Mouse (Mus musculus) CH12.LX (cell line): ENCODE results near the gene Prkca. TPM values are rescaled to one million over a fixed set of nuclear protein-coding genes. Genes with fewer than 3 reads are reported as not detected.

Experiments used
- DNase-seq: peaks from one replicate; pipeline ENCODE4 v3.0.0-alpha.2; 2013; ENCODE audit errors: extremely low read depth
- H3K27ac ChIP-seq: 2 replicates; pipeline ENCODE4 v1.5.1; 2012; ENCODE audit warnings: low read depth, mild to moderate bottlenecking, control low read depth, moderate library complexity; ENCODE audit not compliant: insufficient read depth
- H3K27me3 ChIP-seq: replicated peaks from 2 replicates; pipeline ENCODE3; 2012; ENCODE audit warnings: inconsistent platforms
- H3K36me3 ChIP-seq, 2 experiments: replicated peaks in 1 of 2; 2 replicates each; pipeline versions ENCODE3 to v1.6.1; 2012; ENCODE audit warnings: inconsistent platforms in 1 of 2, low read length in 1 of 2, mild to moderate bottlenecking in 1 of 2, mixed read lengths in 1 of 2, moderate library complexity in 1 of 2; ENCODE audit not compliant: control insufficient read depth in 1 of 2, insufficient read depth in 1 of 2
- H3K4me1 ChIP-seq, 2 experiments: 2 replicates each; pipeline ENCODE4 v1.6.1; 2012; ENCODE audit warnings: inconsistent platforms in 1 of 2, moderate library complexity in 1 of 2; ENCODE audit not compliant: insufficient read depth in 2 of 2, control insufficient read depth in 1 of 2
- H3K4me2 ChIP-seq: 2 replicates; pipeline ENCODE4 v1.6.1; 2012; ENCODE audit warnings: low read depth, mild to moderate bottlenecking, control low read depth; ENCODE audit not compliant: poor library complexity, insufficient read depth, severe bottlenecking
- H3K4me3 ChIP-seq, 3 experiments: fragments of 150-350 bp in 1 of 3; sonication (generic) in 1 of 3; replicated peaks in 1 of 3; 2 replicates each; pipeline versions ENCODE3 to v1.5.1; 2011 to 2012; ENCODE audit warnings: low read depth in 2 of 3, low read length in 2 of 3, mild to moderate bottlenecking in 2 of 3, moderate library complexity in 2 of 3, control low read depth in 1 of 3, improper control_type of control experiment in 1 of 3, inconsistent platforms in 1 of 3, mixed read lengths in 1 of 3; ENCODE audit not compliant: poor library complexity in 1 of 3
- H3K79me2 ChIP-seq: replicated peaks from 2 replicates; pipeline ENCODE4 v1.6.1; 2012; ENCODE audit warnings: mild to moderate bottlenecking, moderate library complexity; ENCODE audit not compliant: control insufficient read depth, poor library complexity, insufficient read depth, severe bottlenecking; ENCODE audit errors: extremely low read depth
- H3K9ac ChIP-seq: 2 replicates; pipeline ENCODE4 v1.6.1; 2012; ENCODE audit warnings: low read depth, mild to moderate bottlenecking, control low read depth, moderate library complexity; ENCODE audit not compliant: insufficient read depth
- H3K9me3 ChIP-seq: replicated peaks from 2 replicates; pipeline ENCODE3; 2012; ENCODE audit warnings: low read length, inconsistent platforms, mixed read lengths
- BHLHE40 ChIP-seq: IDR thresholded peaks from 2 replicates; pipeline ENCODE4 v1.6.1; 2011; ENCODE audit warnings: mild to moderate bottlenecking, low read depth, low read length, improper control_type of control experiment
- E2F4 ChIP-seq: IDR thresholded peaks from 2 replicates; pipeline ENCODE4 v1.6.1; 2011; ENCODE audit warnings: low read depth, low read length, improper control_type of control experiment; ENCODE audit not compliant: insufficient replicate concordance
- EP300 ChIP-seq: IDR thresholded peaks from 2 replicates; pipeline ENCODE4 v1.6.1; 2011; ENCODE audit warnings: low read length, improper control_type of control experiment
- GABPA ChIP-seq: IDR thresholded peaks from 2 replicates; pipeline ENCODE4 v1.6.1; 2012; ENCODE audit warnings: low read depth, low read length, improper control_type of control experiment, inconsistent platforms; ENCODE audit not compliant: insufficient replicate concordance
- HCFC1 ChIP-seq: IDR thresholded peaks from 2 replicates; pipeline ENCODE4 v1.6.1; 2012; ENCODE audit warnings: low read depth, mild to moderate bottlenecking, inconsistent platforms, low read length, improper control_type of control experiment
- IRF4 ChIP-seq: IDR thresholded peaks from 2 replicates; pipeline ENCODE4 v1.6.1; 2014; ENCODE audit warnings: low read depth, mild to moderate bottlenecking, inconsistent platforms, low read length, improper control_type of control experiment
- JUN ChIP-seq: IDR thresholded peaks from 2 replicates; pipeline ENCODE4 v1.6.1; 2011; ENCODE audit warnings: low read depth, mild to moderate bottlenecking, low read length, improper control_type of control experiment, moderate library complexity; ENCODE audit not compliant: insufficient read depth
- JUND ChIP-seq: conservative IDR thresholded peaks from 2 replicates; pipeline ENCODE4 v1.6.1; 2011; ENCODE audit warnings: low read depth, low read length, improper control_type of control experiment
- MAFK ChIP-seq: IDR thresholded peaks from 2 replicates; pipeline ENCODE4 v1.6.1; 2011; ENCODE audit warnings: low read length, improper control_type of control experiment; ENCODE audit not compliant: insufficient replicate concordance
- MAZ ChIP-seq: IDR thresholded peaks from 2 replicates; pipeline ENCODE4 v1.6.1; 2012; ENCODE audit warnings: low read depth, mild to moderate bottlenecking, inconsistent platforms, low read length, improper control_type of control experiment, moderate library complexity
- MXI1 ChIP-seq: IDR thresholded peaks from 2 replicates; pipeline ENCODE4 v1.6.1; 2011; ENCODE audit warnings: mild to moderate bottlenecking, low read depth, low read length, improper control_type of control experiment
- MYC ChIP-seq: IDR thresholded peaks from 2 replicates; pipeline ENCODE4 v1.6.1; 2011; ENCODE audit warnings: low read depth, mild to moderate bottlenecking, improper control_type of control experiment, low read length
- NELFE ChIP-seq: IDR thresholded peaks from 2 replicates; pipeline ENCODE4 v1.6.1; 2011; ENCODE audit warnings: low read depth, low read length, improper control_type of control experiment
- NRF1 ChIP-seq: IDR thresholded peaks from 2 replicates; pipeline ENCODE4 v1.6.1; 2014; ENCODE audit warnings: low read depth, mild to moderate bottlenecking, inconsistent platforms, low read length, improper control_type of control experiment, moderate library complexity
- POLR2AphosphoS2 ChIP-seq: IDR thresholded peaks from 2 replicates; pipeline ENCODE4 v1.6.1; 2011; ENCODE audit warnings: low read depth, low read length, improper control_type of control experiment
- RAD21 ChIP-seq: IDR thresholded peaks from 2 replicates; pipeline ENCODE4 v1.6.1; 2011; ENCODE audit warnings: low read depth, mild to moderate bottlenecking, low read length, improper control_type of control experiment, moderate library complexity
- RCOR1 ChIP-seq: conservative IDR thresholded peaks from 2 replicates; pipeline ENCODE4 v1.6.1; 2012; ENCODE audit warnings: low read depth, mild to moderate bottlenecking, inconsistent platforms, low read length, improper control_type of control experiment
- SMC3 ChIP-seq: IDR thresholded peaks from 2 replicates; pipeline ENCODE4 v1.6.1; 2011; ENCODE audit warnings: low read depth, low read length, improper control_type of control experiment
- TCF12 ChIP-seq: IDR thresholded peaks from 2 replicates; pipeline ENCODE4 v1.6.1; 2014; ENCODE audit warnings: low read depth, mild to moderate bottlenecking, inconsistent platforms, low read length, improper control_type of control experiment
- UBTF ChIP-seq: IDR thresholded peaks from 2 replicates; pipeline ENCODE4 v1.6.1; 2012; ENCODE audit warnings: low read depth, mild to moderate bottlenecking, inconsistent platforms, low read length, improper control_type of control experiment, moderate library complexity
- USF1 ChIP-seq: IDR thresholded peaks from 2 replicates; pipeline ENCODE4 v1.6.1; 2014; ENCODE audit warnings: low read depth, mild to moderate bottlenecking, inconsistent platforms, low read length, improper control_type of control experiment
- ZC3H11A ChIP-seq: IDR thresholded peaks from 2 replicates; pipeline ENCODE4 v1.6.1; 2012; ENCODE audit warnings: low read depth, mild to moderate bottlenecking, inconsistent platforms, low read length, improper control_type of control experiment
- ZKSCAN1 ChIP-seq: IDR thresholded peaks from 2 replicates; pipeline ENCODE4 v1.6.1; 2012; ENCODE audit warnings: low read depth, inconsistent platforms, low read length, improper control_type of control experiment, borderline replicate concordance
- ZNF384 ChIP-seq: IDR thresholded peaks from 2 replicates; pipeline ENCODE4 v1.6.1; 2012; ENCODE audit warnings: low read depth, low read length, improper control_type of control experiment, inconsistent platforms
- dilution Hi-C: fragments of 300-500 bp; cut with MboI; formaldehyde crosslinking; loops from 2 replicates; pipeline ENCODE4 v1.14.3; 2020; ENCODE audit warnings: low sequenced_read_pairs; ENCODE audit not compliant: extremely low pct_unique_long_range_greater_than_20kb, extremely low pct_ligation_motif_present
- in situ Hi-C: fragments of 300-500 bp; cut with MboI; formaldehyde crosslinking; loops from 3 replicates; pipeline ENCODE4 v1.14.3; 2019; ENCODE audit warnings: low sequenced_read_pairs, low pct_ligation_motif_present, low pct_unique_long_range_greater_than_20kb, mixed read lengths
- polyA plus RNA-seq: library from polyadenylated mRNA; unstranded; fragments of >175 nt; gene quantifications from 2 replicates; pipeline ENCODE4 v1.2.1, GENCODE M21; 2012; ENCODE audit warnings: low read depth; ENCODE audit not compliant: insufficient read length
- total RNA-seq, 2 experiments: library from RNA; depleted of rRNA; stranded (reverse); fragments of 300-350 nt in 1 of 2; fragments of >200 nt in 1 of 2; gene quantifications; 2 replicates each; pipeline ENCODE4 v1.2.3; 2012 to 2014

Prkca gene
- total and polyA plus RNA-seq, 3 experiments = 40.0 to 107 (median 43.7) TPM

DNA sequence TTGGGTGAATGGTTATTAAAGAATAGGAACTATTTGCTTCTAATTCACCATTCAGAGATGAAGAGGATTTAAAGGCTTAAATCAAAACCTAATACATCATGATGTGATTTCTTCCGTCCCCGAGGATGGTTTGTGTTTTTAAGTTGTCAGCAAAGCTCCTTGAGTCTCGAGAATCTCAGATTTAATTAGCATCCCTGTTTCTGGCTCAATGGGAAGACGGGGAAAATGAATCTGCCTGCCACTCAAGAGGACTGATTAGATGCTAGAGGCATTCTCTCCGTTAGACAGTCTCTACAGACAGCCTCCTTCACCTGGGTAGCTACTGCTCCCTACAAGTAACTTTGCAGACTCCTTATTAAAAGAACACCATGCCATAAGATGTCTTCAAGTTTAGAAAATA lies 396.9 kb downstream of the Prkca start:
- in situ Hi-C loops = no loop called here

DNA sequence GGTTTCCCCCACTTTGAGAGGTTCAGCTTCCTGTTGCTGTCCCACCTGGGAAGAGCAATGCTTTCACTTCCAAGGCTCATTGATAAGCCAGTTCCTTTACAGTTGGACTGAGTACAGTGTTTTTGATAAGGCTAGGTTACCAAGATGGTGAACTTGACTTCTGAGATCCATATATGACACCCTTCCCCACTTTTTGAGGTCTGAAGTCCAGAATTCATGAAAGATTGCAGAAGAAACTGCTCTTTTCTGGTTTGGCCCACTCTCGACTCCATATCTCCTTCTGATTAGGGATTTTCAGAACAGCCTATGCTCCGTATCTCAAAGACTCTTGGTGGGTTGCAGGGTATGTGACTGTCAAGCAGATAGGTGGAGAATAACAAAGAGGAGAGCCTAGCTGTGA lies 406.8 kb downstream of the Prkca start:
- Histone ChIP-seq H3K79me2 (no peaks in the 10 kb centered on the region), H3K9ac (no peak overlapping the region), H3K27ac (no peak overlapping the region), H3K9me3 (peaks cover 12% of the 10 kb centered on the region), H3K27me3 (no peaks in the 10 kb centered on the region), H3K4me2 (no peak overlapping the region), H3K4me3 (no peak overlapping the region), H3K36me3 (peaks cover 13 to 55% of the 10 kb centered on the region in 2 experiments), H3K4me1 (no peaks in the 10 kb centered on the region)
- DNase-seq = no peak
- no peak for TF ChIP-seq ZNF384
- no peak for TF ChIP-seq MAZ
- TF ChIP-seq MXI1 = no peak
- TF ChIP-seq MAFK = no peak
- TF ChIP-seq UBTF = no peak
- no peak for TF ChIP-seq SMC3
- TF ChIP-seq EP300 = no peak
- no peak for TF ChIP-seq TCF12
- no peak for TF ChIP-seq IRF4
- TF ChIP-seq POLR2AphosphoS2 = no peak
- no peak for TF ChIP-seq JUN
- no peak for TF ChIP-seq RAD21
- TF ChIP-seq BHLHE40 = no peak
- TF ChIP-seq ZC3H11A = no peak
- TF ChIP-seq GABPA = no peak
- dilution Hi-C loops = no loop called here
- in situ Hi-C loops = no loop called here

More for the DNA sequence above, 396.9 kb downstream of the Prkca start:
- Histone ChIP-seq H3K79me2 (no peaks in the 10 kb centered on the region), H3K4me1 (no peaks in the 10 kb centered on the region), H3K9ac (no peak overlapping the region), H3K4me2 (no peak overlapping the region), H3K9me3 (peaks cover 5% of the 10 kb centered on the region), H3K27ac (no peak overlapping the region), H3K27me3 (no peaks in the 10 kb centered on the region), H3K4me3 (no peak overlapping the region), H3K36me3 (peaks cover 53 to 92% of the 10 kb centered on the region in 2 experiments)
- dilution Hi-C loops = no loop called here
- no peak for DNase-seq
- TF ChIP-seq HCFC1 = no peak
- no peak for TF ChIP-seq TCF12
- TF ChIP-seq MYC = no peak
- no peak for TF ChIP-seq ZC3H11A
- no peak for TF ChIP-seq MXI1
- TF ChIP-seq MAFK = no peak
- TF ChIP-seq NELFE = no peak
- TF ChIP-seq JUND = no peak
- no peak for TF ChIP-seq NRF1
- TF ChIP-seq ZKSCAN1 = no peak
- TF ChIP-seq RCOR1 = no peak
- TF ChIP-seq E2F4 = no peak
- TF ChIP-seq USF1 = no peak
